Mouse (Mus musculus): ENCODE data around the gene Arhgap19.

- TF ChIP-seq CTCF (IDR thresholded peaks at IDR 0.05; ENCODE audit: low read depth, low read length) (no peak), POLR2A (IDR thresholded peaks at IDR 0.05; ENCODE audit: extremely low read depth, insufficient read depth, low read length) (no peak)
Measured at GRCm38 (mm10) chr19:41837917-41838261, 36.0 kb upstream of the Arhgap19 start.

Data from liver, adult 2 months (tissue).